Mouse (Mus musculus) left cerebral cortex, adult 18-20 months (tissue): ENCODE results near the gene Slc12a6. TPM values are rescaled to one million over a fixed set of nuclear protein-coding genes. Genes with fewer than 3 reads are reported as not detected.

Source experiments
- DNase-seq, 2 experiments: peaks; one replicate each; pipeline ENCODE4 v3.0.0; 2021 to 2022; ENCODE audit warnings: low spot score in 2 of 2, mixed read lengths in 1 of 2
- long read RNA-seq, 2 experiments: library from polyadenylated mRNA; stranded (forward); transcript quantifications; one replicate each; pipeline ENCODE4 v2.0.0; 2021
- total RNA-seq, 2 experiments: library from RNA; stranded (reverse); gene quantifications; 2 replicates each; pipeline ENCODE4 v1.2.3; 2021

Slc12a6 gene
- total RNA-seq, result 100 to 1,000 TPM; 115 to 123 TPM
- long read RNA-seq, experiment 1, partial matches to known transcripts, result 11 of 28 reads
- long read RNA-seq, experiment 1, other reads (novel, unspliced or antisense), result 17 of 28 reads
- long read RNA-seq, experiment 2, partial matches to known transcripts, result 3 of 16 reads
- long read RNA-seq, experiment 2, other reads (novel, unspliced or antisense), result 13 of 16 reads

DNA sequence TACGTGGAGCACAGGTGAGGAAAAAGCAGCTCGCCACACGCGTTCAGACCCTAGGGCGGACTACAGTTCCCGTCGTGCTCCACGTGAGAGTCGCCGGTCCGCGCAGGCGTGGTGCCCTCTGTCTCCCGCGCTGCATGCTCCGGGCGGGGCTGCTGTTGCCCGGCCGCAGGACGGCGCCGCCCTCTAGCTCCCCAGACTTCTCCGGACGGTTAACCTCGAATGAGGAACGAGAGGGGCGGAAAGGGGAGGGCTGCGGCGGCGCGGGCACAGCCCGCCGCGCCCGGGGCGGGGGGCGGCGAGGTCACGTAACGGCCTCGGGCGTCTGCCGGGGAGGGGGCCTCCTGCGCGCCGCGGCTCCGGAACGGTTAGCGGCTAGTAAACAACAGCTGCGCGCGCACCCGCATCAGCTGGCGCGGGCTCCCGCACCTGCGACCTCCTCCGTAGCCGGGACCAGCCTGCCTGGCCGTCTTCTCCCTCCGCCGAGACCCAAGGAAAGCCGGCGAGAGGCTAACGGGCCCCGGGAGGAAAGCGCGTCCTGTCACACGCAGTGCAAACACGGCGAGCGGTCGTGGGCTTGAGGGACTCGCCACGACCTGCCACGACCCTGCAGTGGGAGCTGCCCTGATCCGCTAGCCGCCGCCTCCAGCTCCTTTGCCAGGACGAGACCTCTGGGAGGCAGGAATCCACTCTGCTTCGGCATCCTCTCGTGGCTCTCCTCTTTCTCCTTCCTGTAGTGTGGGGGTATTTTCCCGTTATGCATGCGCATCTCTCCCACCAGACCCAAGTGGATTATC, at the start of gene Slc12a6:
Gene Slc12a6, plus strand, starts transcription at position 378 of the 794 bp plus-strand sequence.
- DNase-seq, result peak; percentile 88 to 93

DNA sequence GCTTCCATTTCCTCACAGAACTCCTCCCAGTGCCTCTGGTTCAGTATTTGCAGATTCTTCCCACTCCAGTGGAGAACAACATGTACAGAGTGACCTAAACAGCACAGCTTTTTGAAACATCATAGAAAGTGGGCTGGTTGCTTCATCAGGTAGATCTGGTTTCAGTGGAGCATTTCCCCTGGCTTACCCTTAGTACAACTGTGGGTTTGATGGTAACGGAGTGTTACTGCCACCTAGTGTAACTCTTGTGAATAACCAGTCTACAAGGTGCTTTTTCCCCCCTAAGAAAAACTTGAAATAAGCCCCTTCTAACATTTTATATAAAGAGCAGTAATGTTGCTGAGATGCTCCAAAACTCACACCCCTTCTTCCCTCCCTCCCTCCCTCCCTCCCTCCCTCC, 49.6 kb upstream of the Slc12a6 start:
- peak in 1 of 2 experiments; percentile 15 for DNase-seq

DNA sequence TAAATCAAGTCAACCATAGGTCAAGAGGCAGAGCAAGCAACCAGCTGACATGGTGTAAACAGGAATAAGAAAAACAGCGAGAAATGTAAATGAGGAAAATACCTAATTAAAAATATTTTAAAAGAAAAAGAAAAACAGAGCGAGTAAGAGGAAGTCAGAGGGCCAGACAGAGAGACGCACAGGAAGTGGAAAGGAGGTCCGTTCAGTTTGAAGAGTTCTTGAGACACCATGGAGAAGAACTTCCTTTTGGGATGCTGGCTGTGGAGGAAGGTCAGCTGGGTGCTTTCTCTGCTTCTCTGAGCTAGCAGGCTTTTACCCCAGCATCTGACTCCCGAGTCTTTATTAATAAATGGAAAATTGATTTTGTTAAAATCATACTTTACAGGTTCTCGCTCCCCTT, 48.0 kb upstream of the Slc12a6 start:
- DNase-seq, result no peak

DNA sequence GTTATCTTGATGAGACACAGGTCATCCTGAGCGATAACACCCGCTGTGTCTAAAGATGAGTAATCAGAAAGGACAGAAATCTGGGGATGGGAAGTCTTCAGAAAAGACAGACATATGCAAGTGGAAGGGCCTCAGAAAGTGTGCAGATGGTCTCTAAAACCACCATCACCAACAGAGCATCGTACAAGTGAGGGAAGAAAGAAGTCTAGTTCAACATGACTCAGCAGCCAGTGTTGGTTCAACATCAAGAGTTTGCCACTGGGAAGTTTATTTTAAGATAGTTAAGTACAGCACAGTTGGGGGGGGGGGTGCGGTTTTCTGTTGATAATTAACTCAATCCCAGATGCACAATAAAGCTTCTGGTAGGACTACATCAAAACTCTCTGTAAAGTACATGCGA, 44.7 kb upstream of the Slc12a6 start:
- DNase-seq, result no peak

DNA sequence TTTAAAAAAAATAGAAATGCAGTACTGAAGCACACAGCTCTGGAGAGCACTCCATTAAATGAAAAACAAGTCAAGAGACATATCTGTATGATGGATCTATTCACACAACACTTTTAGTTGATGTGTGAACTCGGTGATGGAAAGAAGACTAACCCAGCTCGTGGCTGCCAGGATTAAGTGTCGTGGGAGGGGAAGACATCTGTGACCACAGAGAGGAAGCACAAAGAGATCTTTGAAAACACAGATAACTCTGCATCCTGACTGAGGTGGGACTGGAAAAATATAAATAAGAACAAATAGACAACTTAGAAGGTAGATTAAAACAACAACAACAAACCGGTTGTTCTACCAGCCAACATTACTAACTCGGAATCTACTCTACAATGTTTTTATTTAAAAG, 43.0 kb upstream of the Slc12a6 start:
- no peak for DNase-seq

DNA sequence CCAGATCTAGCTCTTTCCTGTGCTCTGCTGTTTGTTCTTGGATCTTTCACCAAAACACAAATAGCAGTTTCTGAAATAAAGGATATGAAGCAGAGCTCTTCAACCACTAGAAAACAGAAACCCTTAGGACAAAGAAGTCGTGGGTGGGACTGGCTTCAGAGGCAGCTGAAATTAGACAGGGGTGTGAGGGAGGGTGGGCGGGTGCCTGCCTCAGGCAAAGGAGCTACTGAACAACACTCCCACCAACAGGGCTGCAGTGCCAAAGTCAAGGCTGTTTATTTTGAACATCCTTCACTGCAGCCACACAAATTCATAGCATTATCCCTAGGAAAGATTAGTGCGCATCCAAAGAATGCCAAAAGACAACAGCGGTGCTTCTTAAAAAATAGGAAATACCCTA, 41.3 kb upstream of the Slc12a6 start:
- DNase-seq, result no peak

DNA sequence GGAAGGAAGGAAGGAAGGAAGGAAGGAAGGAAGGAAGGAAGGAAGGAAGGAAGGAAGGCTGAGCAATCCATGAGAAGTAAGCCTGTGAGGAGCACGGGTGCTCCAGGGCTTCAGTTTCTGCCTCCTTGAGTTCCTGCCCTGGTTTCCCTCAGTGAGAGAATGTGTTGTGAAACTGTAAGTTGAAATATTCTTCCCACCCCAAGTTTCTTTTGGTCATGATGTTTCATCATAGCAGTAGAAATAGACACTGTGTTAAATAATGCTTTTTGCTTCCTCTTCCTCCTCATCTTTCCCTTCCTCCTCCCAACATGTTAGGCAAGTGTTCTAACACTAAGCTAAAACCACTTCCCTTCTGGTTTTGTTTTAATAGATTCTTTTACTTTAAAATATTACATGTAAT, 33.0 kb upstream of the Slc12a6 start:
- no peak for DNase-seq

DNA sequence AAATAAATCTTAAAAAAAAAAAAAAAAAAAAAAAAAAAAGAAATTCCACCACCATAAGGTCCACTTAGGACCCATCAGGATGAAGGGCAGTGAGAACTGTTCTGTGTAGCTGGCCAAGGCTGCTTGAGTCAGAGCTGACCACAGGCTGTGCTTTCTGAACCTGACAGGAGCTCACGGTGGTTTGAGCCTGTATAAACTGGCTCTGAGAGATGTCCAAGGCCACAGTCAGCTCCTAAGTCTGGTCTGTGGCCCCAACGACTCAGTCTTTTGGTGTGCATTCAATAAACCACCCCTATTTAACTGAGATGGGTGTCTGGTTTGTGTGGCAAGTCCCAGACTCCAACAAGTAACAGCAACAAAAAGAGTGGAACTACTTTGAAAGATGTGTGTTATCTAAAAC, 29.0 kb upstream of the Slc12a6 start:
- DNase-seq, result no peak

DNA sequence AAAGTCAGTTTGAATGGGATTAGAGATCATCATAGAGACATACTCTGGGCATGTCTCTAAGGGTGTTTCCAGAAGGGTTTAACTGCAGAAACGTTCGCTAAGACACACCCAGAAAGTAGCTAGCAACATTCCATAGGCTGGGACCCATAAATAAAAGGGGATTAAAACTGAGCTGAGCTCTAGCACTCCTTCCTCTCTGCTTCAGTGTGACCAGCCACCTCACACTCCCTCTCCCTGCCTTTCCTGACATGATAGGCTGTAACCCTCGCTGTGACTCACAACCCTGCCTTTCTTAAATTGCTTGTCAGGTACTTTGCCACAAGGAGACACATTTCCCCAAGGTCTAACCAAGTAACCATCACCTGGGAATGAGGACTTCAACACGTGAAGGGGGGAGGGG, 27.6 kb upstream of the Slc12a6 start:
- DNase-seq, result no peak

DNA sequence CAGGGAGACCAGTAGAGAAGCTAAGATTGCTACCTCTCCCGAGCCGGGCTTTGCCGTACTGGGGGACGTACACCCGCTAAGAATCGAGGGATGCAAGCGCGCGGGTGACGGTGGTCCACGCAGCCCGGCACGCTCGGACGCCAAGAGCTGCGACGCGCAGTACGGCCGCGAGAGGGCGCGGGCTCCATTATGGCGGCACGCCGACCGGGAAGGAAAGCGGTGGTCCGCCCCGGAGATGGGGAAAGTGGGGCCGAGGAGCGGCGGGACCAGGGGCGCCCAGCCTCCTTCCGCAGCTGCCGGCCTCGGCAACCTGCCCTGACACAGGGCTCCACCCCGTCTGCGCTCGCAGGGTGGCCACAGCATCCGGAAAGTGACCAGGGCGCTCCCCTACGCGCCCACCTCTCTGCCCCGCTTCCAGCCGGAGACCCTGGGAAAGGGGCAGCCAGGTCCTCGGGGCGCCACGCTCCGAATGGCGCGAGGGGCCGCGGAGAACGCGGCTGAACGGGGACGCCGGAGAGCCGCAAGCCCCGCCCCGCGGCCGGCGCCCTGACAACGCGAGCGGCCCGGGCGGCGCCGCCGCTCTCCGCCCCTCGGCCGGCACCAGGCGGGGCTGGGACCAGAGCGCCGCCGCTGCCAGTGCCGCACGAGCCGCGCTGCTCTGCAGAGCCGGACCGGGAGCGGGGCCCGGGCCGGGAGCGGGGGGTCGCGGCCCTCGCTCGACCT, 26.3 kb upstream of the Slc12a6 start, which contains the start of gene Lpcat4:
Gene Lpcat4, plus strand, starts transcription at position 257 of the 723 bp plus-strand sequence.
- DNase-seq, result peak; percentile 92 to 93

DNA sequence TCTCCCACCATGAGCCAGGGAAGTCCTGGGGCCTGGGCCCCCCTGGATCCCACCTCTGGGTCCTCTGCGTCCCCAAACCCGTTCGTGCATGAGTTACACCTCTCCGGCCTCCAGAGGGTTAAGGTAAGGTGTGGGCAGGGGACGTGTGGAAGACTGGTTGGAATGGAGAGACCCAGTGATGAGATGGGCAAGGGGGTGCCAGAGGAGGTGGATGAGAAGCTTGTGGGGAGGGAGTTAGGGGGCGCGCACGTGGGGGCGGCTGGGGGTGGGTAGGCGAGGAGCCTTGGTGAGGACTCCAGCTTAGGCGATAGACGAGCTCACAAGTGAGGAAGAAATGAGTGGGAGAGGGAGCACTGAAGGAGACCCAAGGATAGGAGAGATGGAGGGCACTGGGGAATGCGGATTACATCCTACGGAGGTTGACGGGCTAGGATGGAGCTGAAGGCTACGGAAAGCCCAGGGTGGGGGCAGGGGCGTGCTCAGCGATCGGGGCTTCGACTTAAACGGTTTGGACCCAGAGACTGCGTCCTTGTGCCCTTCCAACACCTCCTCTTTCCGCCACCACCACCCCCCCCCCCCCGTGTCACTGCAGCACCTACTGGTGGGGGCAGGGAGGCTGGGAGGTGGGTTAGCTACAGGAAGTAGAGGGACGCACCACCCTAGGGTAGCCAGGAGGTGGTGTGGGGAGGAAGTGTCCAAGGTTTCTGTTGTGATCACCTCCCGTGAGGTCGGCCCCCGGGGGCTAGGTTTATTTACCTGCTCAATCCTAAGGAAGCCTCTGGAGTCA, 25.5 kb upstream of the Slc12a6 start:
- no peak for DNase-seq

DNA sequence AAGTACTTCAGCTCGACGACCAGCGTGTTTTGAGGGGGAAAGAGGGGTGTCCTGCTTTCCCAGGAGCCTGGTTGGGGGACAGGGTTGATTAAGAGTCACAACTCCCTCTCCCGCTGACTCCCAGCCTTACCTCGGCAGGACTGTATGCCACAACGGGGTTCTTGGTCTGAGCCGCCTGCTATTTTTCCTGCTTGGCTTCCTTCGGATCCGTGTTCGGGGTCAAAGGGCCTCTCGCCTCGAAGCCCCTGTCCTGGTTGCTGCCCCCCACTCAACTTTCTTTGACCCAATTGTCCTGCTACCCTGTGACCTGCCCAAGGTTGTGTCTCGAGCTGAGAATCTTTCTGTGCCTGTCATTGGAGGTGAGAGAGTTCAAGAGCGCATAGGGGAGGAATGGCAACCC, 23.8 kb upstream of the Slc12a6 start:
- no peak for DNase-seq

DNA sequence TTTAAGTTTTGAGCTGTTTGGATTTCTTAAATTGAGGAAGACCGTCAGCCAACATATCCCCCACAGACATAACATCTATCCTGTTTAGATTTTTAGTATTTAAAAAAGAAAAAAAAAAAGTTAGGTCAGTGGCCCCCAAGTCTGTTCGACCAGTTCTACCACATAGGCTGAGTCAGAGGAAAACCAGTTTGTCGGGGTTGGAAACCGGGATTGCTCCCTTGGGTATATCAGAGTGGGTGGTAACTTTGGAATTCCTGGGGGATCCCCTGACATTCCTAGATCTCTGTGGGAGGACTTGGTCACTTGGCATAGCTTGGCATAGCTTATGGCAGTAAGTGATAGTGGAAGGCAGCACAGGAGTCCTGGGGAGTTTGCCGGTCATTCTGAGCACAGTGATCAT, 20.3 kb upstream of the Slc12a6 start:
- no peak for DNase-seq

DNA sequence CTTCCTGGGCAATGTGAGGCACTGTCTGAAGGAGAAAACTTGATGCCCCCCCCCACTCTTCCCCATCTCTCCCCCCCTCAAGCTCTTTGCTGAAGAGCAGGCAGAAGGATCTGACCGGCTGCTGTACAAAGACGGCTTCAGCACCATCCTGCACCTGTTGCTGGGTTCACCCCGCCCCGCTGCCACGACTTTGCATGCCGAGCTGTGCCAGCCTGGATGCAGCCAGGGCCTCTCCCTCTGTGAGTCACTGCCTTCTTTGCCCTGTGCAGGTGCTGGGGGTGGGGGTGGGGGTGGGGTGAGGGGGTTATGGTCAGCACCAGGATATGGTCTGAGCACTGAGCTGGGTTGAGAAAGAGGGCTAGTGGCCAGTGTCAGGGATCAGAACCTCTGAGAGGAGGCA, 19.4 kb upstream of the Slc12a6 start:
- no peak for DNase-seq

DNA sequence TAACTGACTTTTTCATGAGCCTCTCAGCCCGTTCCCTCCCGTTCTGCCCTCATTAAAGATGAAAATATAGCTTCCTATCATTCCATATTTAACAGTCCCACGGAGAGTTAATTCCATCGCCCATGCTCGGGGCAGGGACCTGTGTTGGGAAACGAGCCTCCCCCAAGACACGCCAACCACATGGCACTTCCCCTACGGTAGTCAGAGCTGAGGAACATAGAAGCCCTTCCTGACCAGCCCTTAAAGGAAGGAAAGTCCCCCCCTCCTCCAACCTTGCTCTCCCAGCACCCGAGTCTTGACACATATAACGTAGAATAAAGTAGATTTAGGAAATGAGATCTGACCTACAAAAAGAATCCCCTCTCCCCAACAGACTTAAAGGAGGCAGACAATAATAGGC, 18.3 kb upstream of the Slc12a6 start:
- DNase-seq, result no peak

DNA sequence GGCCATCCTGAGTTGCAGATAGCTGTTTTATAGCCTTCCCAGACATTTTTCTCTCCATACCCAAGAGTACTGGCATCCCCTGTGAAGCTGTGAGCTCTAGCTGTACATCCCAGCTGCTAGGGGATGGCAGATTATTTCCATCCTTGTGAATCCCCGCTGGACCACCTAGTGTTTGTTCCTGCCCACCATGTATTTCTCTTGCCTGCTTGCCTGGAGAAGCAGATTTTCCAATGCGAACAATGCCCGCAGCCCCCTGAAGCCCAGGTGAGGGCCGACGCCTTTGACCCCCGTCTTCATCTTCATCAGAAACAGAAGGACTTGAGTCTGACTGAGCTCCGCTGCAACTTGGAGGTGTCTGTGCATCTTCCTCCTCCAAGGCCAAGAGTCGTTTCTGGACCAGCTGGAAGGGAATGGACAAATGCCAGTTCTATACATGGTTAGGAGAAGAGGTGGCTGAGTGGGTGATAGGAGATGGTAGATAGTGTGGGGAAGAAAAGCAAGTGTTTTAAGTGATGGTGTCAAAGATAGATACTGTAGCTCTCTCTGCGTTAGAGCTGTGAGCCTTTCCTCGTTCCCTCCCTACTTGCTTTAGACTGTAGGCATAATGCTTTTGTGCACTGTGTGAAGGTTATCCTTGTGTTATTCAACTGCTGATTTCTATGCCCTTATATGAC, 15.7 kb upstream of the Slc12a6 start:
- DNase-seq, result peak in 1 of 2 experiments; percentile 52

DNA sequence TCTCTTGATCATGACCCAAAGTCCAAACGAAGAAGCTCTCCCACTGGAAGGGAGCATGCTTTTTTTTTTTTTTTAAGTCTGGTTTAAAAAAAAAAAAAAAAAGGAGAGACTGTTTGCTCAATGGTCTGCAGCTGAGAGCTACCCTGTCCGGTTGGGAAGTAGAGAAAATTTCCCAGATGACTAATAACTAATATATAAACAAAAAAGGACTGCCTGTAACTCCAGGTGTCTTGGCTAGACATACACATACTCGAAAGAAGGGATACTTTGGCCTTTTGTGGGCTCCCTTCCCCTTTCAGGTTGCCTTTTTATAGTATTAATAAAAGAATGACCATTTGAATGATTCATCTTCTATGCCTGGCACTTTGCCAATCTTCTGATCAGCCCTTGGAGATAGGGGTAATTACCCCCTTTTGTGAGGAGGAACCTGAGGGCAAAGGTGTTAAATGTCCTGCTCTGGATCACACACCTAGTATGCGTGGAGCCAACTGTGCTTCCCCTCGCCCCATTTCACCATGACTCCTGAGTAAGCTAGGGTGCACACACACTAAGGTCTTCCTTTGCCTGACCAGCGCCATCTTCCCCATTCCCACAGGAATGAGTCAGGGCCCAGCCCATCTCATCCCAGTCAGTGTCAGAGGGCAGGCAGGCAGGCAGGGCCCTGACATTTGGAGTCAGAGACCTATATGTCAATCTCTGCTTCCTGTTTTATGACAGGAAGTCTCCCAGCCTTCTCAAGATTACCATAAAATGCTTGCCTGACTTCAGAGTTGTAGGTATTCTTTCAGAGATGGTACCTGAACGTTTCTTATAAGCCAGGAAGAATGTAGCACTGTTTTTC, 10.7 kb upstream of the Slc12a6 start:
- DNase-seq, result no peak

DNA sequence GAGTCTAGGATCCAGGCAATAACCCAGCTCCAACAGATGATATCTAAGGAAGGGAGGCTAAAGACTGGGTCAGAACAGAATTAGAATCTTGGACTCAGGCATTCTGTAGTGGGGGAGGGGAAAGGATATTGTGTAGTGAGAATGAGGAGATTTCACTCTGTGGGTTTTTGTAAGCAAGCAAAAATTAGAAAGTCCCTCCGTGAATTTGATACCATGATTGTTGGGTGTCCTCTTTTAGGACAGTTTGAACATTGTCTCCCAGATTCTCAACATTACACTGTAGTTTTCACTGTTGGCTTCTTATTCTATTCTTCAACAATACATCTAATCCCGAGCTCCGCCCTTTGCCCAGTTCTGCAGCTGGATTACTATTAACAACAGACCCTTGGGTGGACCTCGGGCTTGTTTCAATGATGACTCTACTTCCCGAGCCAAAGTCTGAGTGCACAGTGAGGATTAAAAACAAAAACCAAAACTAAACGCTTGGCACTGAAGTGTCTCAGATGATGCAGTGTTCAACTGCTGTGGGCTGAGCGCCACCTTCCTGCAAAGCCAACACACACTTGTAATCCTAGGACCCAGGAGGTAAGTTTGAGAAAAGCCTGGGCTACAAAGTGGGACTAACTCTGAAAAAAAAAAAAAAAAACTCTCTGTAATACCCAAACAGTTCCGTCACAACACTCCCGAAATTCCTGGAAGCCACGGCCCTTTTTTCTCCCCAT, 6.2 kb upstream of the Slc12a6 start, which contains the start of gene Nutm1:
Gene Nutm1, minus strand, starts transcription at position 51 of the 722 bp plus-strand sequence.
- DNase-seq, result no peak
